Mouse (Mus musculus) lung, adult 2 months (tissue): ENCODE results near the gene Qrfp.

Experiments
- CTCF ChIP-seq: fragments of 200-500 bp; IDR thresholded peaks from 2 replicates; pipeline ENCODE4 v1.5.1; 2011; ENCODE audit warnings: mild to moderate bottlenecking, low read length, control low read depth; ENCODE audit not compliant: insufficient read depth
- POLR2A ChIP-seq: fragments of 200-500 bp; IDR thresholded peaks from 2 replicates; pipeline ENCODE4 v1.6.1; 2011; ENCODE audit warnings: low read depth, mild to moderate bottlenecking, control low read depth, low read length, borderline replicate concordance; ENCODE audit errors: extremely low read depth

GRCm38 (mm10) chr2:31769115-31769514 lies 41.3 kb downstream of the Qrfp start:
- TF ChIP-seq POLR2A (no peak), CTCF (no peak)
